In genomic region chr3:146443380-146443779, GRCm38 (mm10) we compare ENCODE assay signal across 26 mouse cellular contexts. TPM values are rescaled to one million over a fixed set of nuclear protein-coding genes. Genes with fewer than 3 reads are reported as not detected.
DNase-seq lines count a peak whose midpoint lies in the region; ATAC-seq and TF ChIP-seq lines count a peak whose summit lies in the region.
"Had no signal": no experiment of that assay in that cellular context is flagged by ENCODE, and none has a peak within 500 bp of the region (broad histone marks: within the 10 kb centered on the region; RNA-seq: fewer than 3 reads in every experiment).

No protein-coding gene starts in this region.

- no peaks in the 10 kb centered on the region for H3K9me3 ChIP-seq in lung, postnatal 0 days (ENCODE audit: low read length)
- H3K9me3 ChIP-seq in liver, postnatal 0 days (ENCODE audit: low read length): no peaks in the 10 kb centered on the region
- no peaks in the 10 kb centered on the region; the same call in 1 of the 2 replicates for H3K9me3 ChIP-seq in forebrain, embryonic 11.5 days (ENCODE audit: control insufficient read depth, low read length)
- H3K9me3 ChIP-seq: embryonic facial prominence, embryonic 13.5 days; forebrain, embryonic 13.5 days had no signal

- no peak for TF ChIP-seq EP300 in lung, postnatal 0 days (IDR thresholded peaks at IDR 0.05)
- TF ChIP-seq EP300 in liver, postnatal 0 days (IDR thresholded peaks at IDR 0.05; ENCODE audit: low read depth): no peak

- WGBS in lung, postnatal 0 days: 60% methylated on average over 7 of the region's 7 CpGs
- WGBS in kidney, adult 2 months: 66% methylated on average over 7 of the region's 7 CpGs
- 64% methylated on average over 7 of the region's 7 CpGs for WGBS in liver, postnatal 0 days (ENCODE audit: insufficient replicate concordance)
- 94% methylated on average over 7 of the region's 7 CpGs for WGBS in forebrain, embryonic 11.5 days

- no peak for TF ChIP-seq POLR2A in kidney, adult 2 months (IDR thresholded peaks at IDR 0.05; ENCODE audit: low read depth, low read length)

- 0 out of 2 replicates have a peak, but pooled peaks cover 2% of the 10 kb centered on the region for H3K36me3 ChIP-seq in lung, postnatal 0 days (ENCODE audit: insufficient read depth, low read length)
- no peaks in the 10 kb centered on the region; the same call in 1 of the 2 replicates for H3K36me3 ChIP-seq in kidney, adult 2 months (ENCODE audit: control insufficient read depth, insufficient read depth, low read length)
- peaks cover 17% of the 10 kb centered on the region for H3K36me3 ChIP-seq in liver, postnatal 0 days (replicated peaks; ENCODE audit: insufficient read depth, low read length)
- no peaks in the 10 kb centered on the region; the same call in 1 of the 2 replicates for H3K36me3 ChIP-seq in forebrain, embryonic 11.5 days (ENCODE audit: control insufficient read depth, insufficient read depth, low read length)

- H3K4me2 ChIP-seq in lung, postnatal 0 days (replicated peaks; ENCODE audit: low read depth, low read length): no peak overlapping the region
- H3K4me2 ChIP-seq in liver, postnatal 0 days (ENCODE audit: low read depth, low read length): no peak overlapping the region
- H3K4me2 ChIP-seq in forebrain, embryonic 11.5 days (ENCODE audit: low read depth, low read length, severe bottlenecking): no peak overlapping the region
- H3K4me2 ChIP-seq: embryonic facial prominence, embryonic 13.5 days; forebrain, embryonic 13.5 days; heart, embryonic 11.5 days; limb, embryonic 12.5 days; lung, embryonic 14.5 days had no signal

- no peak for ATAC-seq in lung, postnatal 0 days
- peak; percentile 74 for ATAC-seq in liver, postnatal 0 days
- ATAC-seq in forebrain, embryonic 11.5 days (replicated peaks; ENCODE audit: low FRiP score): no peak
- ATAC-seq: activated CD4-positive, CD25-positive, alpha-beta regulatory T cell, adult 4 months; forebrain, embryonic 13.5 days; hindbrain, postnatal 0 days had no signal

- no peaks in the 10 kb centered on the region for H3K27me3 ChIP-seq in lung, postnatal 0 days (replicated peaks; ENCODE audit: insufficient read depth, low read length)
- no peaks in the 10 kb centered on the region for H3K27me3 ChIP-seq in kidney, adult 2 months (replicated peaks; ENCODE audit: control insufficient read depth, insufficient read depth, low read length)
- H3K27me3 ChIP-seq in liver, postnatal 0 days (ENCODE audit: insufficient read depth, low read length): no peaks in the 10 kb centered on the region
- H3K27me3 ChIP-seq in forebrain, embryonic 11.5 days (ENCODE audit: control insufficient read depth, insufficient read depth, low read length): no peaks in the 10 kb centered on the region
- H3K27me3 ChIP-seq: embryonic facial prominence, embryonic 13.5 days; forebrain, embryonic 13.5 days; limb, embryonic 12.5 days had no signal

- no peak for DNase-seq in lung, postnatal 0 days (ENCODE audit: low spot score)
- no peak for DNase-seq in lung, postnatal 14 days
- DNase-seq in kidney, adult 2 months: peak; percentile 93
- peak; percentile 31 for DNase-seq in kidney, postnatal 10 days
- DNase-seq in liver, postnatal 0 days: no peak
- DNase-seq in frontal cortex, postnatal 10 days (ENCODE audit: low spot score in 2 of 2): no peak
- no peak for DNase-seq in forebrain, embryonic 11.5 days (ENCODE audit: low spot score)
- DNase-seq in adrenal gland, postnatal 14 days: no peak
- DNase-seq: adrenal gland, postnatal 10 days; cerebellum, adult 2 months; cerebellum, postnatal 36 days; embryo, embryonic 11 days; gastrocnemius, postnatal 10 days; layer of hippocampus, postnatal 36 days; lung, embryonic 14.5 days; lung, postnatal 4 days; right cerebral cortex, adult 18-20 months; right cerebral cortex, postnatal 4 days; thymus, postnatal 14 days had no signal

- no peak overlapping the region for H3K4me3 ChIP-seq in lung, postnatal 0 days (ENCODE audit: low read depth, low read length)
- H3K4me3 ChIP-seq in kidney, adult 2 months (ENCODE audit: insufficient read depth, low read depth, low read length): no peak overlapping the region
- no peak overlapping the region for H3K4me3 ChIP-seq in liver, postnatal 0 days (ENCODE audit: low read depth, low read length)
- H3K4me3 ChIP-seq in forebrain, embryonic 11.5 days (ENCODE audit: low read depth, low read length): no peak overlapping the region
- H3K4me3 ChIP-seq: embryonic facial prominence, embryonic 13.5 days; erythroblast, embryonic 14.5 days; forebrain, embryonic 13.5 days; limb, embryonic 12.5 days had no signal

- 0 out of 2 replicates have a peak overlapping the region, but pooled peaks have one; percentile 2 for H3K27ac ChIP-seq in lung, postnatal 0 days (ENCODE audit: low read length)
- peak overlapping the region; percentile 99 for H3K27ac ChIP-seq in kidney, adult 2 months (ENCODE audit: insufficient read depth, low read depth, low read length)
- H3K27ac ChIP-seq in liver, postnatal 0 days (ENCODE audit: low read depth): peak overlapping the region; percentile 25; the same call in 1 of the 2 replicates
- H3K27ac ChIP-seq in forebrain, embryonic 11.5 days (ENCODE audit: low read depth, low read length): no peak overlapping the region
- H3K27ac ChIP-seq: embryonic facial prominence, embryonic 13.5 days; forebrain, embryonic 13.5 days; hindbrain, postnatal 0 days; limb, embryonic 12.5 days had no signal

- H3K9ac ChIP-seq in lung, postnatal 0 days (replicated peaks; ENCODE audit: low read depth): no peak overlapping the region
- no peak overlapping the region for H3K9ac ChIP-seq in liver, postnatal 0 days (replicated peaks)
- no peak overlapping the region for H3K9ac ChIP-seq in forebrain, embryonic 11.5 days (ENCODE audit: low read length)
- H3K9ac ChIP-seq: embryonic facial prominence, embryonic 13.5 days; forebrain, embryonic 13.5 days; limb, embryonic 12.5 days; lung, embryonic 14.5 days had no signal

- no peak for TF ChIP-seq CTCF in lung, postnatal 0 days (IDR thresholded peaks at IDR 0.05)
- no peak for TF ChIP-seq CTCF in kidney, adult 2 months (conservative IDR thresholded peaks at IDR 0.05; ENCODE audit: insufficient read depth, insufficient read length, low read depth, low read length)
- no peak for TF ChIP-seq CTCF in liver, postnatal 0 days (IDR thresholded peaks at IDR 0.05; ENCODE audit: low read depth)

- H3K4me1 ChIP-seq in lung, postnatal 0 days (ENCODE audit: insufficient read depth, low read depth, low read length): no peaks in the 10 kb centered on the region
- H3K4me1 ChIP-seq in kidney, adult 2 months (ENCODE audit: control insufficient read depth, insufficient read depth, low read length): peaks cover 14% of the 10 kb centered on the region; the same call in 1 of the 2 replicates
- no peaks in the 10 kb centered on the region for H3K4me1 ChIP-seq in liver, postnatal 0 days (ENCODE audit: insufficient read depth)
- H3K4me1 ChIP-seq in forebrain, embryonic 11.5 days (replicated peaks; ENCODE audit: control insufficient read depth, insufficient read depth, low read length): no peaks in the 10 kb centered on the region
- H3K4me1 ChIP-seq: forebrain, embryonic 13.5 days; limb, embryonic 12.5 days had no signal

RNA-seq across cellular contexts. Expression of gene Ctbs, which starts 6.2 kb away (rescaled TPM):
- polyA plus RNA-seq in lung, postnatal 0 days (2015; fragmentation: Nextera tagmentation; extraction: Ambion mirVana): 14.8 and 15.9 TPM in 2 replicates
- 10.5 and 10.7 TPM in 2 replicates for polyA plus RNA-seq in kidney, adult 2 months (2012; rRNA removed)
- polyA plus RNA-seq in liver, postnatal 0 days (2015; fragmentation: Nextera tagmentation; extraction: Ambion mirVana): 8.3 and 9.9 TPM in 2 replicates
- polyA plus RNA-seq in forebrain, embryonic 11.5 days (2014; fragmentation: Nextera tagmentation; extraction: Ambion mirVana): 5.7 and 6.0 TPM in 2 replicates
- total RNA-seq in adrenal gland, postnatal 14 days (2021): 9.6 and 9.8 TPM in 2 replicates

RNA-seq across cellular contexts. Expression of gene Ssx2ip, which starts 38.9 kb away (rescaled TPM):
- 21.8 and 25.0 TPM in 2 replicates for polyA plus RNA-seq in lung, postnatal 0 days (2015; fragmentation: Nextera tagmentation; extraction: Ambion mirVana)
- polyA plus RNA-seq in kidney, adult 2 months (2012; rRNA removed): 7.3 and 8.0 TPM in 2 replicates
- polyA plus RNA-seq in liver, postnatal 0 days (2015; fragmentation: Nextera tagmentation; extraction: Ambion mirVana): 19.3 and 22.4 TPM in 2 replicates
- 41.6 TPM in 2 replicates for polyA plus RNA-seq in forebrain, embryonic 11.5 days (2014; fragmentation: Nextera tagmentation; extraction: Ambion mirVana)
- total RNA-seq in adrenal gland, postnatal 14 days (2021): 10.4 and 10.5 TPM in 2 replicates

RNA-seq across cellular contexts. Expression of gene Spata1, which starts 56.2 kb away (rescaled TPM):
- polyA plus RNA-seq in lung, postnatal 0 days (2015; fragmentation: Nextera tagmentation; extraction: Ambion mirVana): 4.4 and 5.8 TPM in 2 replicates
- 0.79 and 0.89 TPM in 2 replicates for polyA plus RNA-seq in kidney, adult 2 months (2012; rRNA removed)
- polyA plus RNA-seq in liver, postnatal 0 days (2015; fragmentation: Nextera tagmentation; extraction: Ambion mirVana): 0.62 and 1.5 TPM in 2 replicates
- 5.9 and 7.5 TPM in 2 replicates for polyA plus RNA-seq in forebrain, embryonic 11.5 days (2014; fragmentation: Nextera tagmentation; extraction: Ambion mirVana)
- 2.4 and 3.4 TPM in 2 replicates for total RNA-seq in adrenal gland, postnatal 14 days (2021)
- polyA plus RNA-seq: erythroblast, embryonic 14.5 days had no signal

RNA-seq across cellular contexts. Expression of gene Gng5, which starts 56.2 kb away (rescaled TPM):
- 1,414 and 1,430 TPM in 2 replicates for polyA plus RNA-seq in lung, postnatal 0 days (2015; fragmentation: Nextera tagmentation; extraction: Ambion mirVana)
- 567 and 600 TPM in 2 replicates for polyA plus RNA-seq in kidney, adult 2 months (2012; rRNA removed)
- polyA plus RNA-seq in liver, postnatal 0 days (2015; fragmentation: Nextera tagmentation; extraction: Ambion mirVana): 764 and 778 TPM in 2 replicates
- polyA plus RNA-seq in forebrain, embryonic 11.5 days (2014; fragmentation: Nextera tagmentation; extraction: Ambion mirVana): 977 and 1,050 TPM in 2 replicates
- total RNA-seq in adrenal gland, postnatal 14 days (2021): 286 and 296 TPM in 2 replicates

Comparison
In these comparisons a context has a peak if more than half of its experiments do, and no peak if none do; other contexts are left out.
1. DNase-seq: peak in kidney, adult 2 months (single experiment) and kidney, postnatal 10 days (single experiment); none in lung, postnatal 0 days (single experiment), lung, postnatal 14 days (single experiment), liver, postnatal 0 days (single experiment), frontal cortex, postnatal 10 days (0 of 2), forebrain, embryonic 11.5 days (single experiment) and adrenal gland, postnatal 14 days (single experiment).